Mouse (Mus musculus): ENCODE measurements around the gene Ano10. TPM values are rescaled to one million over a fixed set of nuclear protein-coding genes. Genes with fewer than 3 reads are reported as not detected.
A peak's percentile ranks its signal among the peaks of the same experiment; 100 is the strongest.

The Ano10 gene
- total and polyA plus RNA-seq, 2 experiments from 2014 or later, result 29.9 to 33.0 TPM

DNA sequence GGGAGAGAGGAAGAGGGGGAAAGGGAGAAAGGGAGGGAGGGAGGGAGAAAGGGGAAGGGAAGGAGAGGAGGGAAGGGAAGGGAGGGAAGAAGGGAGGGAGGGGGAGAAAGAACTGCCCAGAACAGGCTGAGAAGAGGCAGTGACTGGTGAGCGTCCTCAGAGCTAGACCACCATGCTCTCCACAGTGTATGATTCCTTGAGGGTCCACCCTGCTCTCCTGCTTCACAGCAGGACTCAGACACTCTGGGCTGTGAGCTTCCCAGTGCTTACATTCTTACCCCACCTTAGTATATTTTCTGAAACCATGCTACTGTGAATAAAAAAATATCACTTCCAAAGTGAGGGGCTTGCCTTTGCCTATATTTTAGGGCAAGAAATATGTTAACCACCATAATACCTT lies 50.9 kb downstream of the Ano10 start:
- no peak for ATAC-seq (ENCODE audit: low FRiP score)
- no peak overlapping the region for H3K27ac ChIP-seq (ENCODE audit: low read depth, low read length)

DNA sequence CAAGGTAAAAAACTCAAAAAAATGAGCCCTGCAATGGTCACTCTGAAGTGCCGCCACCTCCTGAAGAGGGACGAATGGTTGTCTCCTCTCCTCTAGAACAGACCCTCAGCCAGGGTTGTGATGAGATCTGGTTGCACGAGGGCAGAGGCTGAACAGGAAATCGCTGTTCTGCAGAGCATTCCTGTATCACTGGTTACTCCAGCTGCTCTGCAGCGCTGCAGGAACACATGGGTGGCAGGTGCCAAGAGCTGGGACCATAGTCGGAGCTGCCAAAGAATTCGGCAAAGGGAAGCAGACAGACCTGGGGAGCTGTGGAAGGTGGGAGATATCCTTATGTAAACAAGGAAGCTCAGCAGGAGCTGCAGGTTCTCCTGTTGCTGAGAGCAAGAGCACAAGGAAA lies 51.4 kb downstream of the Ano10 start:
- Histone ChIP-seq H3K4me2 (ENCODE audit: low read depth, low read length, poor library complexity, severe bottlenecking) (no peak overlapping the region), H3K9me3 (ENCODE audit: low read length) (no peaks in the 10 kb centered on the region), H3K36me3 (ENCODE audit: insufficient read depth, low read length) (no peaks in the 10 kb centered on the region), H3K27ac (ENCODE audit: low read depth, low read length) (no peak overlapping the region), H3K9ac (replicated peaks; ENCODE audit: low read length, poor library complexity, severe bottlenecking) (no peak overlapping the region), H3K4me1 (ENCODE audit: insufficient read depth, low read length) (no peaks in the 10 kb centered on the region), H3K27me3 (ENCODE audit: insufficient read depth, low read length) (no peaks in the 10 kb centered on the region), H3K4me3 (ENCODE audit: low read depth, low read length) (no peak overlapping the region)
- DNase-seq (ENCODE audit: low spot score) (no peak), ATAC-seq (ENCODE audit: low FRiP score) (no peak)
- WGBS, result 45% methylated on average over 7 of the region's 7 CpGs
- TF ChIP-seq CTCF (IDR thresholded peaks at IDR 0.05), result no peak

More for the DNA sequence above, 50.9 kb downstream of the Ano10 start:
- H3K9me3 ChIP-seq (ENCODE audit: low read length), result no peaks in the 10 kb centered on the region
- no peak overlapping the region for H3K4me3 ChIP-seq (ENCODE audit: low read depth, low read length)
- H3K36me3 ChIP-seq (ENCODE audit: insufficient read depth, low read length), result no peaks in the 10 kb centered on the region
- DNase-seq (ENCODE audit: low spot score), result no peak
- WGBS, result 83% methylated on average over 1 of the region's 1 CpGs
- H3K4me2 ChIP-seq (ENCODE audit: low read depth, low read length, poor library complexity, severe bottlenecking), result no peak overlapping the region
- no peak for TF ChIP-seq CTCF (IDR thresholded peaks at IDR 0.05)
- H3K9ac ChIP-seq (replicated peaks; ENCODE audit: low read length, poor library complexity, severe bottlenecking), result no peak overlapping the region
- no peaks in the 10 kb centered on the region for H3K27me3 ChIP-seq (ENCODE audit: insufficient read depth, low read length)
- no peaks in the 10 kb centered on the region for H3K4me1 ChIP-seq (ENCODE audit: insufficient read depth, low read length)

- no peaks in the 10 kb centered on the region for H3K27me3 ChIP-seq (ENCODE audit: insufficient read depth, low read length)
- H3K9ac ChIP-seq (replicated peaks; ENCODE audit: low read length, poor library complexity, severe bottlenecking), result no peak overlapping the region
- ATAC-seq (ENCODE audit: low FRiP score), result 0 out of 2 replicates have a peak, but pooled peaks have one; percentile 31
- no peaks in the 10 kb centered on the region for H3K9me3 ChIP-seq (ENCODE audit: low read length)
- TF ChIP-seq CTCF (IDR thresholded peaks at IDR 0.05), result no peak
- WGBS, result 71% methylated on average over 10 of the region's 10 CpGs
- no peak overlapping the region for H3K4me2 ChIP-seq (ENCODE audit: low read depth, low read length, poor library complexity, severe bottlenecking)
- DNase-seq (ENCODE audit: low spot score), result peak; percentile 69
- H3K36me3 ChIP-seq (ENCODE audit: insufficient read depth, low read length), result no peaks in the 10 kb centered on the region
- H3K4me1 ChIP-seq (ENCODE audit: insufficient read depth, low read length), result no peaks in the 10 kb centered on the region
- no peak overlapping the region for H3K4me3 ChIP-seq (ENCODE audit: low read depth, low read length)
- no peak overlapping the region for H3K27ac ChIP-seq (ENCODE audit: low read depth, low read length)
Observed at GRCm38 (mm10) chr9:122241812-122242400, 52.3 kb downstream of the Ano10 start.

DNA sequence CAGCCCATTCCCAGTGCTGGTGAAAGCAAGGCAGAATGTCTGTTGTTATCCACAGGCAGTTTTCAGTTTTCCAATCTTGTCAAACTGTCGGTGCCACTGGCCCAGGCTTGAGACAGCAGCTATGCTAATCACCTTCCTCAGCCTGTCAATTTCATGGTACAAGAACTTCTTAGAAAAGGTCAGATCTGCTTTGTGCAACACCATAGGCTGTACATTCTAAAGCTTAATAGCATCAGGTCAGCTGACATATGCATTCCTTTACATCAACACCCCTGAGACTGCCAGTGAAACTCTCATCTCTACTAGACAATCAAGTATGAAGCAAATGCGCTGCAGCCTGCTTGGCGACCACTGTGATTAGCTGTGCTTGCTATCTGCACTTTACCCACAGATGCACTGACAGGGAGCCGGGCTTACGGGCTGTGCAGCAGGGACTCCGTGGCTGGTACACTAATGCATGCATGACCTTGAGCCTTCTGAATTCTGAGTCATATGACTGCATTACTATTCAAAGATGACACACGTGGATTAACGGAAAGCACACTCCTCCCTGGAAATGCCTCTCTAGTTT lies 53.5 kb downstream of the Ano10 start:
- H3K4me3 ChIP-seq (ENCODE audit: low read depth, low read length), result no peak overlapping the region
- no peaks in the 10 kb centered on the region for H3K4me1 ChIP-seq (ENCODE audit: insufficient read depth, low read length)
- H3K9me3 ChIP-seq (ENCODE audit: low read length), result no peaks in the 10 kb centered on the region
- ATAC-seq (ENCODE audit: low FRiP score) (no peak), DNase-seq (ENCODE audit: low spot score) (no peak)
- no peak overlapping the region for H3K4me2 ChIP-seq (ENCODE audit: low read depth, low read length, poor library complexity, severe bottlenecking)
- TF ChIP-seq CTCF (IDR thresholded peaks at IDR 0.05), result no peak
- H3K9ac ChIP-seq (replicated peaks; ENCODE audit: low read length, poor library complexity, severe bottlenecking), result no peak overlapping the region
- H3K27ac ChIP-seq (ENCODE audit: low read depth, low read length), result no peak overlapping the region
- H3K36me3 ChIP-seq (ENCODE audit: insufficient read depth, low read length), result no peaks in the 10 kb centered on the region
- no peaks in the 10 kb centered on the region for H3K27me3 ChIP-seq (ENCODE audit: insufficient read depth, low read length)
- 21% methylated on average over 8 of the region's 8 CpGs for WGBS

GRCm38 (mm10) chr9:122234741-122235140 lies 59.5 kb downstream of the Ano10 start:
- ATAC-seq (ENCODE audit: low FRiP score), result no peak
- WGBS, result 67% methylated on average over 3 of the region's 3 CpGs
- H3K9me3 ChIP-seq (ENCODE audit: low read length), result no peaks in the 10 kb centered on the region
- no peaks in the 10 kb centered on the region for H3K4me1 ChIP-seq (ENCODE audit: insufficient read depth, low read length)
- H3K27me3 ChIP-seq (ENCODE audit: insufficient read depth, low read length), result no peaks in the 10 kb centered on the region
- H3K4me2 ChIP-seq (ENCODE audit: low read depth, low read length, poor library complexity, severe bottlenecking), result no peak overlapping the region
- DNase-seq (ENCODE audit: low spot score), result no peak
- no peak for TF ChIP-seq CTCF (IDR thresholded peaks at IDR 0.05)
- no peak overlapping the region for H3K27ac ChIP-seq (ENCODE audit: low read depth, low read length)
- no peaks in the 10 kb centered on the region for H3K36me3 ChIP-seq (ENCODE audit: insufficient read depth, low read length)
- H3K4me3 ChIP-seq (ENCODE audit: low read depth, low read length), result no peak overlapping the region
- no peak overlapping the region for H3K9ac ChIP-seq (replicated peaks; ENCODE audit: low read length, poor library complexity, severe bottlenecking)

DNA sequence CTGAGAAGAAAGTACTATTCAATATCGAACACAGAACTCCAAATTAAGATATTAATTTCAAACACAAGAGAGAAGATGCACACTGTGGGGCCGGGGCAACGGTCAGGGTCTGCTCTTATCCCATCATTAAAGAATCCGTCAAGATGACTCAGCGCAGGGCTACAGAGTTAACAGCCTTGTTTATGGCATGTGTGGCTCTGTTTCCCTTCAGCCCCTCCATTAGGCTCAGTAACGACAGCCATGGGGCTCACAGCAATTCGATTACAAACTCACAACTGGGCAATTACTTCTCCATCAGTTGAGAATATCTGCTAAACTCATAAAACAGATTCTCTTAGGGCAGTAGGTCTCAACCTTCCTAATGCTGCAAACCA lies 60.3 kb downstream of the Ano10 start:
- no peak for DNase-seq (ENCODE audit: low spot score)
- Histone ChIP-seq H3K36me3 (ENCODE audit: insufficient read depth, low read length) (no peaks in the 10 kb centered on the region), H3K27ac (ENCODE audit: low read depth, low read length) (no peak overlapping the region), H3K9ac (replicated peaks; ENCODE audit: low read length, poor library complexity, severe bottlenecking) (no peak overlapping the region), H3K4me2 (ENCODE audit: low read depth, low read length, poor library complexity, severe bottlenecking) (no peak overlapping the region), H3K27me3 (ENCODE audit: insufficient read depth, low read length) (no peaks in the 10 kb centered on the region), H3K9me3 (ENCODE audit: low read length) (no peaks in the 10 kb centered on the region), H3K4me3 (ENCODE audit: low read depth, low read length) (no peak overlapping the region), H3K4me1 (ENCODE audit: insufficient read depth, low read length) (no peaks in the 10 kb centered on the region)
- no peak for TF ChIP-seq CTCF (IDR thresholded peaks at IDR 0.05)
- 91% methylated on average over 7 of the region's 7 CpGs for WGBS
- no peak for ATAC-seq (ENCODE audit: low FRiP score)
